Mouse (Mus musculus): ENCODE results near the gene Map1s. TPM values are rescaled to one million over a fixed set of nuclear protein-coding genes. Genes with fewer than 3 reads are reported as not detected.
A peak's percentile ranks its signal among the peaks of the same experiment; 100 is the strongest.

Gene Map1s
- polyA plus RNA-seq, 1 experiment from 2014 or later, result 22.7 TPM

- peak overlapping the region; percentile 87 for H3K9ac ChIP-seq (replicated peaks; ENCODE audit: low read depth)
- WGBS, result 1% methylated on average over 25 of the region's 25 CpGs
- TF ChIP-seq EP300 (IDR thresholded peaks at IDR 0.05) (no peak), CTCF (IDR thresholded peaks at IDR 0.05) (no peak)
- peaks cover 11% of the 10 kb centered on the region for H3K36me3 ChIP-seq (ENCODE audit: insufficient read depth, low read length)
- H3K4me1 ChIP-seq (ENCODE audit: insufficient read depth, low read depth, low read length), result peaks cover 12% of the 10 kb centered on the region; the same call in 1 of the 2 replicates
- 0 out of 2 replicates have a peak overlapping the region, but pooled peaks have one; percentile 15 for H3K27ac ChIP-seq (ENCODE audit: low read length)
- peak overlapping the region; percentile 79 for H3K4me2 ChIP-seq (replicated peaks; ENCODE audit: low read depth, low read length)
- no peak for DNase-seq (ENCODE audit: low spot score)
- H3K9me3 ChIP-seq (ENCODE audit: low read length), result no peaks in the 10 kb centered on the region
- peak overlapping the region; percentile 68 for H3K4me3 ChIP-seq (ENCODE audit: low read depth, low read length)
- no peak for ATAC-seq
- H3K27me3 ChIP-seq (replicated peaks; ENCODE audit: insufficient read depth, low read length), result peaks cover 20% of the 10 kb centered on the region
These were observed 9.3 kb upstream of the Map1s start for GRCm38 (mm10) chr8:70896316-70897020.

DNA sequence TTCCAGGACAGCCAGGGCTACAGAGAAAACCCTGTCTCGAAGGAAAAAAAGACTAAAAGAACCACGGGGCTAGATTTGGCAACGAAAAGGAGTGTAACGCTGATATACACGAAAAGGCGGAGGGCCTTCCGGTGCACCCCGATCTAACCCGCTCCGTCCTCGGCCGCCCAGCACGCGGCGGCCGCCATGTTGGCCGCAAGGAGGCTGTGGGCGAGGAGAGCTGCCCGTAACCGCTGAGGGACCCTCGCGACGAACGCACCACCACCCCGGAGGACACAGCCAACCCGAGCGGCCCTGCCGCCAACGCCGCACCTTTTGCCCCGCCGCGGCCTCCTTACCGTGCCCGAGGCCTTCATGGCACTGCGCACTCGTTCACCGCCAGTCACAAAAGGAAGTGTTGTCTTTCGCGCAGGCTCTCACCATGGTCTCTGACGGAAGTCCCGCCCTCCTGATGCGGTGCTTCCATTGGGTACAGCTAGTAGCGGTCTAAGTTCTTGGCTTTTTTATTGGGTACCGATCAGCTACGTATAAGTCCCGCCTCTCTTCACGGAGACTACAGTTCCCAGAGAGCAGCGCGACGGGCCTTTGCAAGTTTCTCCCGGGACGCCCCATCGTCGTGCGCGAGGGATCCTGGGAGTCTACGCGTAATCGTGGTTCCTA, 8.6 kb upstream of the Map1s start, which contains the start of gene Rpl18a:
Rpl18a (minus strand) TSS at position 392 of the 660 bp plus-strand sequence.
- H3K9ac ChIP-seq (replicated peaks; ENCODE audit: low read depth), result peak within 1 kb of the TSS; percentile 87
- H3K4me2 ChIP-seq (replicated peaks; ENCODE audit: low read depth, low read length), result peak within 1 kb of the TSS; percentile 79
- H3K36me3 ChIP-seq (ENCODE audit: insufficient read depth, low read length), result peaks cover 11% of the 10 kb centered on the region
- TF ChIP-seq EP300 (IDR thresholded peaks at IDR 0.05) (no peak), CTCF (IDR thresholded peaks at IDR 0.05) (peak; percentile 40)
- peak within 1 kb of the TSS; percentile 68 for H3K4me3 ChIP-seq (ENCODE audit: low read depth, low read length)
- H3K27ac ChIP-seq (ENCODE audit: low read length), result peak within 1 kb of the TSS; percentile 72
- H3K9me3 ChIP-seq (ENCODE audit: low read length), result no peaks in the 10 kb centered on the region
- H3K4me1 ChIP-seq (ENCODE audit: insufficient read depth, low read depth, low read length), result peaks cover 12% of the 10 kb centered on the region; the same call in 1 of the 2 replicates
- ATAC-seq (peak; percentile 99), DNase-seq (ENCODE audit: low spot score) (peak; percentile 100)
- under 1% methylated on average over 49 of the region's 60 CpGs for whole genome bisulfite sequencing
- peaks cover 13% of the 10 kb centered on the region for H3K27me3 ChIP-seq (replicated peaks; ENCODE audit: insufficient read depth, low read length)

- Histone ChIP-seq H3K4me3 (ENCODE audit: low read depth, low read length) (peak overlapping the region; percentile 68), H3K27ac (ENCODE audit: low read length) (peak overlapping the region; percentile 72), H3K9ac (replicated peaks; ENCODE audit: low read depth) (peak overlapping the region; percentile 48), H3K4me2 (replicated peaks; ENCODE audit: low read depth, low read length) (peak overlapping the region; percentile 52), H3K36me3 (ENCODE audit: insufficient read depth, low read length) (peaks cover 11% of the 10 kb centered on the region), H3K27me3 (replicated peaks; ENCODE audit: insufficient read depth, low read length) (peaks cover 6% of the 10 kb centered on the region; the same call in 1 of the 2 replicates), H3K9me3 (ENCODE audit: low read length) (no peaks in the 10 kb centered on the region), H3K4me1 (ENCODE audit: insufficient read depth, low read depth, low read length) (peaks cover 7% of the 10 kb centered on the region; the same call in 1 of the 2 replicates)
- TF ChIP-seq EP300 (IDR thresholded peaks at IDR 0.05) (no peak), CTCF (IDR thresholded peaks at IDR 0.05) (peak; percentile 99)
- WGBS, result under 1% methylated on average over 20 of the region's 20 CpGs
- peak; percentile 85 for DNase-seq (ENCODE audit: low spot score)
- ATAC-seq, result peak; percentile 59
These were observed 7.9 kb upstream of the Map1s start for GRCm38 (mm10) chr8:70897681-70898413.

DNA sequence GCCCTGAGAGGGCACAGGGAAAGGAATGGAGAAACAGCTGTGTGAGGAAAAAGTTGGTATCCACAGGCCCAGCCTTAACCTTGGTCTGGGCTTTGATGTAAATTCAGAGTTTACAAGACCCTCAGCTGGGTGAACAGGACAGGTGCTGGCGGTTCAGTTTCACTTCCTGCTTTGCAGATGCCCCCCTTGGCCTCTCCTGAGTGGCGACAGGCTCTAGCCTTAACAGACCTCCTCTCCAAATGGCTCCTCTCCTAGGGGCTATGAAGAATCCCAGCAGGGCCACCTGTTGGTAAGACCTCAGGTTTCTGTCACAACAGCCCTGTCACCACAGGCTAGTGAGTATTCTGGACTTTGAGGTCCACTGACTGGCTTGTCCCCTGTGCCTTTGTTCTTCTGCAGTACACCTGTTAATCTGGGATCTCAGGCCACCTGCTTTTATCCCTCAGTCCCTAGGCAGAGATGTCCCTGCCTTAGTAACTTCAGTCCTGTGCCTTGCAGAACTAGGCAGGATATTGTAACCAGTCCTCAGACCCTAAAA, 7.0 kb upstream of the Map1s start:
- Histone ChIP-seq H3K36me3 (ENCODE audit: insufficient read depth, low read length) (peaks cover 11% of the 10 kb centered on the region), H3K4me2 (replicated peaks; ENCODE audit: low read depth, low read length) (no peak overlapping the region), H3K9ac (replicated peaks; ENCODE audit: low read depth) (no peak overlapping the region), H3K9me3 (ENCODE audit: low read length) (no peaks in the 10 kb centered on the region), H3K4me1 (ENCODE audit: insufficient read depth, low read depth, low read length) (peaks cover 7% of the 10 kb centered on the region; the same call in 1 of the 2 replicates), H3K4me3 (ENCODE audit: low read depth, low read length) (no peak overlapping the region), H3K27me3 (replicated peaks; ENCODE audit: insufficient read depth, low read length) (no peaks in the 10 kb centered on the region), H3K27ac (ENCODE audit: low read length) (no peak overlapping the region)
- DNase-seq (ENCODE audit: low spot score), result no peak
- no peak for ATAC-seq
- WGBS, result 46% methylated on average over 2 of the region's 2 CpGs
- TF ChIP-seq CTCF (IDR thresholded peaks at IDR 0.05), result no peak
- no peak for TF ChIP-seq EP300 (IDR thresholded peaks at IDR 0.05)

DNA sequence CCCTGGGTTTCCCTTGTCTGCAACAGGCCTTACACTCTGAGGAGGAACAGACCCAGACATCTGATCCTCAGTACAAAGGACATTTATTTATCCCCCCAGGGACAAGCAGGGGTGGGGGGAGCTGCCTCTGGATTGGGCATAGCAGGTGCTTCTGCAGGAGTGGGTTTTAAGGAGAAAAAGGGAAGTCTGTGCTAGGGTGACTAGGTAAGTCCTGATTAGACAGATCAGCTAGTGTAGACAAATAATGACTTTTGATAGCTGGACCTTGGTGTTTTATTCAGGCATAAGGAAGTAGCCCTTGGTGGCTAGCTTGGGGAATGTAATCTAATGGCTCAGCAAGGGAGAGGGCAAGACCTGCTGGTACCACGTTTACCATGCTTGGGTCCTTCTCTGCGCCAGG, 6.5 kb upstream of the Map1s start:
- Histone ChIP-seq H3K4me3 (ENCODE audit: low read depth, low read length) (no peak overlapping the region), H3K4me2 (replicated peaks; ENCODE audit: low read depth, low read length) (no peak overlapping the region), H3K27ac (ENCODE audit: low read length) (no peak overlapping the region), H3K36me3 (ENCODE audit: insufficient read depth, low read length) (peaks cover 10% of the 10 kb centered on the region), H3K9ac (replicated peaks; ENCODE audit: low read depth) (no peak overlapping the region), H3K9me3 (ENCODE audit: low read length) (no peaks in the 10 kb centered on the region), H3K27me3 (replicated peaks; ENCODE audit: insufficient read depth, low read length) (no peaks in the 10 kb centered on the region), H3K4me1 (ENCODE audit: insufficient read depth, low read depth, low read length) (peaks cover 7% of the 10 kb centered on the region; the same call in 1 of the 2 replicates)
- 80% methylated on average over 2 of the region's 2 CpGs for WGBS
- TF ChIP-seq EP300 (IDR thresholded peaks at IDR 0.05) (no peak), CTCF (IDR thresholded peaks at IDR 0.05) (no peak)
- DNase-seq (ENCODE audit: low spot score), result no peak
- no peak for ATAC-seq
